Mouse (Mus musculus): ENCODE measurements around the gene Carmil1. TPM values are rescaled to one million over a fixed set of nuclear protein-coding genes. Genes with fewer than 3 reads are reported as not detected.

Gene Carmil1
- polyA plus RNA-seq, 1 experiment from 2014 or later, result 17.5 TPM

DNA sequence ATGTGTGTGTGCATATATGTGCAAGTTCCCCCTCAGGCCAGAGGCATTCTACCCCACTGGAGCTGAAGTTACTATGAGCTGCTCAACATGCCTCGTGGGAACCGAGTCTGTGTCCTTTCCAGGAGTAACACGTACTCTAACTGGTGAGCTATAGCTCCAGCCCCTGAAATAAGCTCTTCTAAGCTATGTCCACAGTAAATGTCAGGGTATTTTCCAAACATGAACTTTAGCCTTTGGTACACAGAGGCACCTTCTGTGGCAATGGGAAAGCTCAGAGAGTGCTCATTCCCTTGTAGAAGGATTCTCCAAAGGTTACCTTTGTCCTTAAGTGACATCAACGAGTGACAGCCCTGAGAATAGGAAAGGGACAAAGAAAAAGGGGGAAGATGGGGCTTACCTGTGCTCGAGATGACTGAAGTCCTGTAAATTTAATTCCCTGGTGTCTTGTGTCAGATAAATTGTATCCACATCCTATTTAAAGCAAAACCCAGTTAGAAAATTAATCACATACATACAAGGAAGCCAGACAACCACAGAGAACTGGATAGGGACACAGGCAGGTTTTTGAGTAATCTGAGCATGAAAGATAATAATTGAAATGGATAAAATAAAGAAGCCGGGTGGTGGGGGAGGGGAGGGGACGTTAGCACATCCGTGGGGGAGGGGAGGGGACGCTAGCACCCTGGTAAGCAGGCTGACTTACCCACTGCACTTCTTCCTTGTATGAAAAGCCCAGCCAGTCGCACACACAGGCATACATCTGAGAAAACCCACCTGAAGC is 126.1 kb downstream of the Carmil1 start:
- DNase-seq (ENCODE audit: low spot score), result no peak
- no peaks in the 10 kb centered on the region for H3K36me3 ChIP-seq
- 62% methylated on average over 10 of the region's 10 CpGs for WGBS
- H3K27ac ChIP-seq (replicated peaks), result no peak overlapping the region; the same call in 1 of the 2 replicates
- no peaks in the 10 kb centered on the region for H3K9me3 ChIP-seq (replicated peaks)
- H3K4me1 ChIP-seq, result peaks cover 14% of the 10 kb centered on the region
- no peaks in the 10 kb centered on the region for H3K27me3 ChIP-seq (ENCODE audit: low read depth, poor library complexity, severe bottlenecking)
- H3K4me3 ChIP-seq, result no peak overlapping the region

DNA sequence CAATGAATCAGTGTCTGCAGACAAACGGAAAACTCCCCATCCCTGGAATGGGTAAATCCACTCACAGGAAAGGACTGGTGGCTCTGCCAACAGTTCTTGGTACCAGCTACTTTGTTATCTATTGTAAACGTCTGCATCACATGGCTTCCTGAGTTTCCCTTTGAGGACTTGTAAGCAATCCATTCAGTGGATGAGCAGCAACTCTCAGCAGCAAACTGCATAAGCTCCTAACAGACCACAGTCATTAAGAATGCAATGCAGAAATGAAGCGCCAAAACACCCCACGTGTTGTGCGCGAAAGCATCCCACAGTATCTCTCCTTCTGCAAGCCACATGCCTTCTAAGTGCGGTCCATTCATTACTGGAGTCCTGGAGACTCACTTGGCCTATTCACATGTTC is 128.0 kb downstream of the Carmil1 start:
- H3K4me1 ChIP-seq, result peaks cover 14% of the 10 kb centered on the region
- 76% methylated on average over 7 of the region's 7 CpGs for WGBS
- no peaks in the 10 kb centered on the region for H3K36me3 ChIP-seq
- no peak overlapping the region for H3K27ac ChIP-seq (replicated peaks)
- H3K9me3 ChIP-seq (replicated peaks), result no peaks in the 10 kb centered on the region
- DNase-seq (ENCODE audit: low spot score), result no peak
- H3K4me3 ChIP-seq, result no peak overlapping the region
- H3K27me3 ChIP-seq (ENCODE audit: low read depth, poor library complexity, severe bottlenecking), result no peaks in the 10 kb centered on the region

DNA sequence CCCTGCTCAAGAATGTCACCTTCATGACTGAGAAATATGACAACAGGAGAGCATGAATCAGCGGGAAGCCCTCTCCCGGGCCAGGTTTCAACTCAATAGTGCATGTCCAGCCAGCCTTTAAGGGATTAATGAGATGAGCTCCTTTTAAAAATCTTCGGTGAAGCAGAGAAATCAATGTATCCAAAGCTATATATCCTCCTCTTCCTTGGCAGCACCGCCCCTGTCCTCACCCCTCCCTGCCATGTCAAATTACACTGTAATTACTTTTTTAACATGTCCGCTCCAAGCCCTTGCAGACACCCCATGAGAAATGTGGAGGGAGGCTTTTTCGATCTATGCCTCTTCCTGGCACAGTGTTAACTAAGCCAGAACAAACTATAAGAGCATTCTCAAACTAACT is 129.3 kb downstream of the Carmil1 start:
- Histone ChIP-seq H3K27ac (replicated peaks) (0 out of 2 replicates have a peak overlapping the region, but pooled peaks have one; percentile 23), H3K4me1 (peaks cover 14% of the 10 kb centered on the region)
- WGBS, result 40% methylated on average over 6 of the region's 6 CpGs

DNA sequence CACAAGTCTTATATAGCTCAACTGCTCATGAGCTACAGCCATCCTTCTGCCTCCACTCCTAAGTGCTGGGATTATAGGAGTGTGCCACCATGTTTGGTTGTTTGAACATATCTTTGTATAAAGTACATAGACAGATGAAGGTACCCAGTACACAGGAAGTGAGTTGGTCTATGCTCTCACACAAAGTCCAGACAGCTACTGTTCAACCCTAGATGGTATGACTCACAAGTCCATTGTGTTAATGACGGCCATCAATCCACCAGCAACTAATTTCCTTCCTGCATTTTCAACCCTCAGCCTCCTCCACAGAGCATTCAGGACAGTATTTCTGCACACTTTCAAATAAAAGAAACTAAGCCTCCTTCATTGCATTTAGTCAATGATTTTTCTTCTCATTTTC is 132.0 kb downstream of the Carmil1 start:
- no peaks in the 10 kb centered on the region for H3K36me3 ChIP-seq
- WGBS, result 71% methylated on average over 1 of the region's 1 CpGs
- DNase-seq (ENCODE audit: low spot score), result no peak
- H3K4me1 ChIP-seq, result peaks cover 8% of the 10 kb centered on the region
- no peaks in the 10 kb centered on the region for H3K9me3 ChIP-seq (replicated peaks)
- H3K4me3 ChIP-seq, result no peak overlapping the region
- H3K27ac ChIP-seq (replicated peaks), result no peak overlapping the region
- no peaks in the 10 kb centered on the region for H3K27me3 ChIP-seq (ENCODE audit: low read depth, poor library complexity, severe bottlenecking)

More for the DNA sequence above, 129.3 kb downstream of the Carmil1 start:
- no peak for DNase-seq (ENCODE audit: low spot score)
- H3K4me3 ChIP-seq, result no peak overlapping the region
- no peaks in the 10 kb centered on the region for H3K9me3 ChIP-seq (replicated peaks)
- no peaks in the 10 kb centered on the region for H3K36me3 ChIP-seq
- no peaks in the 10 kb centered on the region for H3K27me3 ChIP-seq (ENCODE audit: low read depth, poor library complexity, severe bottlenecking)

DNA sequence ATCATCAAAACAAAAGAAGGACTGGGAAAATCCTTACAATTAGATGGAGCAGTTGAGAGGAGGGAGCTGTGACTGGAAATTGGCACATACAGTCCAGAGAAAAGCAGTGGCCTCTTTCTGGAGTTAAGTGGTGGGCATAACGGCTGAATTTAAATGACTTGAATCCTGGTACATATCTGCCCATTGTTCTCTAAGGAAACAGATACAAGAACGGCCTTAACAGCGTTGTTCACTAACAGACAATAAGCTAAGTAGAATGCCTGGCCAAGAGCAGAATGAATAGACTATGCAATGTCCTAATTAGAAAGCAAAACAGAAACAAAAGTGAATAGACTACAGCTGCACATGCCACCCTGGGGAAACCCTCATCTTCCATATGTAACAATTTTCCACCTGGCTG is 133.6 kb downstream of the Carmil1 start:
- no peaks in the 10 kb centered on the region for H3K9me3 ChIP-seq (replicated peaks)
- no peak overlapping the region for H3K27ac ChIP-seq (replicated peaks)
- no peak overlapping the region for H3K4me3 ChIP-seq
- 86% methylated on average over 3 of the region's 3 CpGs for WGBS
- H3K27me3 ChIP-seq (ENCODE audit: low read depth, poor library complexity, severe bottlenecking), result no peaks in the 10 kb centered on the region
- H3K4me1 ChIP-seq, result peaks cover 8% of the 10 kb centered on the region
- DNase-seq (ENCODE audit: low spot score), result no peak
- no peaks in the 10 kb centered on the region for H3K36me3 ChIP-seq

DNA sequence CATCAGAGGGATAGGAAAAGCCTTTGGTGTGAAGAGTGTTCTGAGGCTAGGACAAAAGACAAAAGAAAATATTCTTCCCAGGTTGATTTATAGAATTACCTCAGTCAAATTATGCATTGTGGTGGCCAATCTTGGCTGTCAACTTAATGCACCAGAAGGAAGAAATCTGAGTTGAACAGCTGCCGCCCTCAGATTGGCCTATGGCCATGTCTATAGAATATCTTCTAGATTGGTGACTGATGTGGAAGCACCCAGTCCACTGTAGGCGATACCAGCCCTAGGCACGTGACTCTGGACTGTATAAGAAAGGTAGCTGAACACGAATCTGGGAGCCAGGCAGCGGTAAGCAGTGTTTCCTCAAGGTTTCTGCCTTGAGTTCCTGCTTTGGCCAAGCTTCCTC is 134.1 kb downstream of the Carmil1 start:
- no peaks in the 10 kb centered on the region for H3K9me3 ChIP-seq (replicated peaks)
- H3K27me3 ChIP-seq (ENCODE audit: low read depth, poor library complexity, severe bottlenecking), result no peaks in the 10 kb centered on the region
- no peak overlapping the region for H3K27ac ChIP-seq (replicated peaks)
- WGBS, result 93% methylated on average over 5 of the region's 5 CpGs
- H3K4me3 ChIP-seq, result no peak overlapping the region
- peaks cover 4% of the 10 kb centered on the region for H3K4me1 ChIP-seq
- H3K36me3 ChIP-seq, result no peaks in the 10 kb centered on the region
- no peak for DNase-seq (ENCODE audit: low spot score)

DNA sequence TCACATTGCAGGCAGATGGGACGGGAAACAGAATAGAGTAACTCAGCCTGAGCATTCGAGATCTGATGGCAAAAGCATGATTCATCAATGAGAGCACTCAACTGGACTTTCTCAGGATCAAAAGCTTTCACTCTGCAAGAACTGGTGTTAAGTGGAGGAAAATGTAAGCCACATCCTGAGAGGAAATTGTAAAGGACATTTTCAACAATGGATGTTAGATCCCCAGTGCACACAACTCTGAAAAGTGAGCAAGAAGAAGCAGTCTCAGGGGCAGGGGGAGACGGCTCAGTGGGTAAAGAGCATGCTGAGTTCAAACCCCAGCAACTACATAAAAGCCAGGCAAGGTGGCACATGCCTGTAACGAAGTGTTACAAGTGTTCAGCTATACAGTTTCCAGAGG is 135.7 kb downstream of the Carmil1 start:
- WGBS, result 73% methylated on average over 4 of the region's 4 CpGs
- DNase-seq (ENCODE audit: low spot score), result no peak
- Histone ChIP-seq H3K27ac (replicated peaks) (no peak overlapping the region), H3K4me3 (no peak overlapping the region), H3K4me1 (no peaks in the 10 kb centered on the region), H3K36me3 (no peaks in the 10 kb centered on the region), H3K27me3 (ENCODE audit: low read depth, poor library complexity, severe bottlenecking) (no peaks in the 10 kb centered on the region), H3K9me3 (replicated peaks) (no peaks in the 10 kb centered on the region)

DNA sequence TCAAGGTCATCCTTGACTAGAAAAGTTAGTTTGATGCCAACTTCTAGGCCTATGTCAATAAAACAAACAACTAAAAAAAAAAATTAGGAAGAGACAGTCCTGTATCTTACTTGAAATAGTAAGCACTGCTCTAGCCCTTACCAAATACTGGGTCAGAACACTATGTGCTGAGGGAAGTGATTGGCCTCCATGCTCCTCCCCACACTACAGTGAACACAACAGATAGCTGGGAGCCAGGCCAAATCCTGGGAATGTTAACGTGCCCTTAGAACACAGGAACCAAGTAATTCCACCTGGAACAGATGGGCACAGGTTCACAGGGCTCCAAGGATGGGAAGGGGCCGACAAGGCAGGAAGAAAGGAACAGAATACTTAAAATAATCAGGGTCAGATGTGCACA is 136.5 kb downstream of the Carmil1 start:
- 81% methylated on average over 2 of the region's 2 CpGs for WGBS
- Histone ChIP-seq H3K4me1 (no peaks in the 10 kb centered on the region), H3K4me3 (no peak overlapping the region), H3K27ac (replicated peaks) (no peak overlapping the region), H3K36me3 (no peaks in the 10 kb centered on the region), H3K9me3 (replicated peaks) (no peaks in the 10 kb centered on the region), H3K27me3 (ENCODE audit: low read depth, poor library complexity, severe bottlenecking) (no peaks in the 10 kb centered on the region)
- no peak for DNase-seq (ENCODE audit: low spot score)

DNA sequence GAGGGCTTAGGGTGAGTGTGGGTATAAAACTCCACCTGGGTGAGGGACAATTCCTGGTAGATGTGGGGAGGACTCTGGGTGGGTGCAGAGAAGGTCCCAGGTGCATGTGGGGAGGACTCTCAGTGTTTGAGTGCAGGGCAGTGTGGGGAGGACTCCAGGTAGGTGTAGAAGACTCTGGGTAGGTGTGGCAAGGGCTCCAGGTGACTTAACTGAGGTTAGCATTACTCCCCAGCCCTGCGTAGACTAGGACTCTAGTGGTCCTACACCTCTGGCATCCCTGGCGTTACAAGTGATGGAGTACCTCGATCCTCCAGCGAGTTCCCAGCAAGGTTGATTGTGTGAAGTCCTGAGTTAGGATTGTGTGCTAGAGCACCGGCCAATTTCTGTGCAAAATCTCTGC is 143.8 kb downstream of the Carmil1 start:
- no peaks in the 10 kb centered on the region for H3K36me3 ChIP-seq
- no peak overlapping the region for H3K4me3 ChIP-seq
- peaks cover 12% of the 10 kb centered on the region for H3K4me1 ChIP-seq
- H3K9me3 ChIP-seq (replicated peaks), result no peaks in the 10 kb centered on the region
- WGBS, result 90% methylated on average over 5 of the region's 5 CpGs
- no peak for DNase-seq (ENCODE audit: low spot score)
- no peak overlapping the region for H3K27ac ChIP-seq (replicated peaks)
- H3K27me3 ChIP-seq (ENCODE audit: low read depth, poor library complexity, severe bottlenecking), result no peaks in the 10 kb centered on the region

DNA sequence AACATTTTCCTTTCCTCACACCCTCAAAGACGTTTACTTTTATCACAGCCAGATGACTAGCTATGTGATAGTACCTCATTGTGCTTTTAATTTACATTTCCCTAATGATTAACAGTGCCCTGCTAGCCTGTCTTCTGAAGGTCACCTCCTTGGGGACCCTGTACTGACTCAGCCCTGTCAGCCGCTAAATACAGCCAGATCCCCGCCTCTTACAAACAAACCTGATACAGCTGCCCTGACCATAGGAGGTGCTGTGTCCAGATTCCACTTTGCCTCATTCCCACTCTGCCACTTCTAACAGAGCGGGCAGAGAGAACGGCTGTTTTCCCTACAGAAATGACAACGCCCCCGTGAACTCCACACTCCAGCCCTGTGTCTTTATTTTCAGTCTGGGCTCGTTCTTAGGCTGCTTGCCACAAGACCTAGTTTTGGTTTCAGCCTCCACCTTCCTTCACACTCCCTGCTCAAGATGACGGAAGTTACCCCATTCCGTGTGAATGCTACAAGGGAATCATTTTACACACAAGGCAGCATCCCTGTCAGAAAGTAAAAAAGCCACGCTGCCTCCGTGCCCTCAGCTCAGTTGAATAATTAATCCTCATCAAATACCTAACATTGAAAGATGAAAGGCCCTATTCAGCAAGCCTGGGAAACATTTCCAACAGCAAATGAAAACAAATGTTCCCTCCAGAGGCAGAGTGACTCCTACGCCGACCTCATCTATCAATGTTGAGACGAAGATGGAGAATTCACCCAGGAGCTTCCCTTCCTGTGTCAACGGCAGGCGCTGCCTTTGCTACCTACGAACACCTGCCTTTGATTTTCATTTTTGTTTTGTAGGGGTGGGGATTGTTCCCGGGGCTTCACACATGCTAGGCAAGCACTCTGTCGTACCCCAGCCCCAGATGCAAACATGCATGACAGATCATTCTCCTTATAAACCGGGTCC is 145.0 kb downstream of the Carmil1 start:
- 72% methylated on average over 21 of the region's 21 CpGs for WGBS
- no peaks in the 10 kb centered on the region for H3K36me3 ChIP-seq
- H3K27ac ChIP-seq (replicated peaks), result 0 out of 2 replicates have a peak overlapping the region, but pooled peaks have one; percentile 23
- no peaks in the 10 kb centered on the region for H3K9me3 ChIP-seq (replicated peaks)
- DNase-seq (ENCODE audit: low spot score), result no peak
- H3K27me3 ChIP-seq (ENCODE audit: low read depth, poor library complexity, severe bottlenecking), result no peaks in the 10 kb centered on the region
- H3K4me1 ChIP-seq, result peaks cover 12% of the 10 kb centered on the region
- H3K4me3 ChIP-seq, result no peak overlapping the region

DNA sequence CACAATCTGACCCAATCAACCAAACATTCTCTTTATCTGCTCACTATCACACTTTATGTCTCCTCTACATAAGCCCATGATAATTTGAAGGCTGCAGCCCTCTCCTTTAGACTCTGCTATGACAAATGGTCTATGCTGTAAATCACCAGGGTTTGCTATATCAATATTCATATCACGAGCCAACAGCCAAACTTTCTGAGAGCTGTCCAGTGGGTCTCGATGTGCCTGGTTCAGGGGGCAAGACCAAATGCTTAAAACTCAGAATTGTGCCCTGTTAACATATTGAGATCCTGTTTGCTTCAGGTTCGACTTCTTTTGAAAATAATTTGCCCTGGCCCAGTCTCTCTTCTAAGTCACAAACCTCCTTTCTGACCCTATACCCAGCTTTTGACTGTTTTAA is 147.7 kb downstream of the Carmil1 start:
- Histone ChIP-seq H3K36me3 (no peaks in the 10 kb centered on the region), H3K9me3 (replicated peaks) (no peaks in the 10 kb centered on the region), H3K27ac (replicated peaks) (no peak overlapping the region), H3K27me3 (ENCODE audit: low read depth, poor library complexity, severe bottlenecking) (no peaks in the 10 kb centered on the region), H3K4me1 (peaks cover 12% of the 10 kb centered on the region), H3K4me3 (no peak overlapping the region)
- 92% methylated on average over 3 of the region's 3 CpGs for WGBS
- DNase-seq (ENCODE audit: low spot score), result no peak

DNA sequence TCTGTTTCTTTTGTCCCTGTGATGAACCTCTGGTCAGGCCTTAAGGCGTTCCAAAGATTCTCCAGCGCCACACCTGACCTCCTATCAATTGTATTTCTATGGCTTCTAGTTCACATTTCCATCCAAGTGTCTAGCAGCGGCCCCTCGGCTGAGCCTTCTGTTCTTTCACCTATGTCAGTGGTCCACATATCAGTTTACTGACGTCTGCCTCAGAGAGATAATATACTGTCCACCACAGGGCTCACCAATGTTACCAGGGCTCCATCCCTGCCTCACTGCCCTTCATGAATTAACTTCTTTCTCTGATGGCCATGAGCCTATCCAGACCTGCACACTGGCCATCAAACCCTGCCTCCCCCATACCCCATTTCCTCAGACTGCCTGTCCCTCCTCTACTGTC is 149.3 kb downstream of the Carmil1 start:
- DNase-seq (ENCODE audit: low spot score), result no peak
- H3K9me3 ChIP-seq (replicated peaks), result no peaks in the 10 kb centered on the region
- 86% methylated on average over 5 of the region's 5 CpGs for WGBS
- H3K4me1 ChIP-seq, result peaks cover 12% of the 10 kb centered on the region
- H3K4me3 ChIP-seq, result no peak overlapping the region
- H3K36me3 ChIP-seq, result no peaks in the 10 kb centered on the region
- H3K27ac ChIP-seq (replicated peaks), result no peak overlapping the region
- no peaks in the 10 kb centered on the region for H3K27me3 ChIP-seq (ENCODE audit: low read depth, poor library complexity, severe bottlenecking)

DNA sequence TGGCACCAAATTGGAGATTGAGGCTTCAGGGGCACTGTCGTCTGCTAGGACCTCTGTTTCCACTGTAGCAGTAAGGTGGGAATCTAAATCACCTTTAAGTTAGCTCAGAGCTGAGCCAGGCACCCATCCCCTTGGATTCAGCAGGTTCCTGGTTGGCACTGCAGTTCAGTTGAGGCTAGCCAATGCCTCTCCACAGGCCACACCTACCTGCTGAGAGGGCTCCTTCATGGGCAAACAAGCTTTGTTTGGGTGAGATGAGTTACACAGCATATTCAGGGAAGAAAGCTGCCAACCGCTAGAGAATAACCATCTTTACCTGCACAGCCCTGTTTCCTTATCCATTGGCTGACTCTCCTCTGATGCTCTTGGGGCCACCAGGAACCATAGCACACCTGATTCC is 149.9 kb downstream of the Carmil1 start:
- DNase-seq (ENCODE audit: low spot score), result no peak
- Histone ChIP-seq H3K4me1 (peaks cover 6% of the 10 kb centered on the region), H3K9me3 (replicated peaks) (no peaks in the 10 kb centered on the region), H3K27me3 (ENCODE audit: low read depth, poor library complexity, severe bottlenecking) (no peaks in the 10 kb centered on the region), H3K36me3 (no peaks in the 10 kb centered on the region), H3K27ac (replicated peaks) (no peak overlapping the region), H3K4me3 (no peak overlapping the region)
- WGBS, result 94% methylated on average over 2 of the region's 2 CpGs

Data from midbrain, embryonic 10.5 days (tissue).